Comparison of ENCODE assay signal across 25 mouse cellular contexts in genomic region chr14:46145584-46145983, GRCm38 (mm10).
DNase-seq lines count a peak whose midpoint lies in the region; ATAC-seq and TF ChIP-seq lines count a peak whose summit lies in the region.
"Had no signal": no experiment of that assay in that cellular context is flagged by ENCODE, and none has a peak within 500 bp of the region (broad histone marks: within the 10 kb centered on the region; RNA-seq: fewer than 3 reads in every experiment).

No protein-coding gene starts in this region.

- peak; percentile 51; the same call in 1 of the 2 replicates for ATAC-seq in forebrain, embryonic 13.5 days
- ATAC-seq in hindbrain, embryonic 15.5 days (ENCODE audit: low FRiP score, low read depth), result no peak; the same call in 1 of the 2 replicates
- ATAC-seq in hindbrain, embryonic 12.5 days (ENCODE audit: low FRiP score), result no peak
- no peak for ATAC-seq in midbrain, postnatal 0 days (ENCODE audit: low FRiP score)
- no peak for ATAC-seq in midbrain, embryonic 13.5 days
- ATAC-seq: inflammation-experienced regulatory T-cells, adult 6 months had no signal

- TF ChIP-seq CTCF in midbrain, postnatal 0 days (IDR thresholded peaks at IDR 0.05), result no peak

- no peak overlapping the region for H3K4me2 ChIP-seq in forebrain, embryonic 13.5 days
- peak overlapping the region; percentile 23; the same call in 1 of the 2 replicates for H3K4me2 ChIP-seq in hindbrain, embryonic 15.5 days
- H3K4me2 ChIP-seq in hindbrain, embryonic 12.5 days (replicated peaks), result no peak overlapping the region
- 0 out of 2 replicates have a peak overlapping the region, but pooled peaks have one; percentile 9 for H3K4me2 ChIP-seq in midbrain, postnatal 0 days (ENCODE audit: low read depth, low read length, poor library complexity, severe bottlenecking)
- H3K4me2 ChIP-seq in midbrain, embryonic 13.5 days (replicated peaks), result no peak overlapping the region
- H3K4me2 ChIP-seq: heart, embryonic 12.5 days; liver, embryonic 11.5 days had no signal

- no peaks in the 10 kb centered on the region for H3K9me3 ChIP-seq in forebrain, embryonic 13.5 days (replicated peaks)
- H3K9me3 ChIP-seq in forebrain, embryonic 10.5 days, result no peaks in the 10 kb centered on the region
- H3K9me3 ChIP-seq in hindbrain, embryonic 15.5 days, result no peaks in the 10 kb centered on the region
- no peaks in the 10 kb centered on the region for H3K9me3 ChIP-seq in hindbrain, embryonic 12.5 days (replicated peaks)
- no peaks in the 10 kb centered on the region for H3K9me3 ChIP-seq in midbrain, postnatal 0 days (ENCODE audit: low read length)
- no peaks in the 10 kb centered on the region for H3K9me3 ChIP-seq in midbrain, embryonic 13.5 days
- H3K9me3 ChIP-seq: heart, embryonic 12.5 days; megakaryocyte, embryonic 14.5 days had no signal

- H3K4me1 ChIP-seq in forebrain, embryonic 13.5 days, result no peaks in the 10 kb centered on the region; the same call in 1 of the 2 replicates
- peaks cover 17% of the 10 kb centered on the region for H3K4me1 ChIP-seq in forebrain, embryonic 10.5 days
- no peaks in the 10 kb centered on the region for H3K4me1 ChIP-seq in hindbrain, embryonic 15.5 days (replicated peaks)
- no peaks in the 10 kb centered on the region; the same call in 1 of the 2 replicates for H3K4me1 ChIP-seq in hindbrain, embryonic 12.5 days
- H3K4me1 ChIP-seq in midbrain, postnatal 0 days (ENCODE audit: insufficient read depth, low read length), result no peaks in the 10 kb centered on the region
- 0 out of 2 replicates have a peak, but pooled peaks cover 4% of the 10 kb centered on the region for H3K4me1 ChIP-seq in midbrain, embryonic 13.5 days (replicated peaks)
- H3K4me1 ChIP-seq: megakaryocyte, embryonic 14.5 days had no signal

- no peaks in the 10 kb centered on the region for H3K27me3 ChIP-seq in forebrain, embryonic 13.5 days
- no peaks in the 10 kb centered on the region for H3K27me3 ChIP-seq in forebrain, embryonic 10.5 days (ENCODE audit: poor library complexity, severe bottlenecking)
- H3K27me3 ChIP-seq in hindbrain, embryonic 15.5 days, result no peaks in the 10 kb centered on the region
- H3K27me3 ChIP-seq in hindbrain, embryonic 12.5 days, result no peaks in the 10 kb centered on the region
- no peaks in the 10 kb centered on the region for H3K27me3 ChIP-seq in midbrain, postnatal 0 days (ENCODE audit: insufficient read depth, low read length)
- no peaks in the 10 kb centered on the region for H3K27me3 ChIP-seq in midbrain, embryonic 13.5 days
- H3K27me3 ChIP-seq: megakaryocyte, embryonic 14.5 days; Patski had no signal

- H3K9ac ChIP-seq in forebrain, embryonic 13.5 days, result no peak overlapping the region
- H3K9ac ChIP-seq in hindbrain, embryonic 15.5 days, result no peak overlapping the region
- no peak overlapping the region for H3K9ac ChIP-seq in hindbrain, embryonic 12.5 days
- H3K9ac ChIP-seq in midbrain, postnatal 0 days (replicated peaks; ENCODE audit: low read length, poor library complexity, severe bottlenecking), result no peak overlapping the region
- no peak overlapping the region for H3K9ac ChIP-seq in midbrain, embryonic 13.5 days (replicated peaks)
- H3K9ac ChIP-seq: heart, embryonic 12.5 days had no signal

- 36% methylated on average over 7 of the region's 7 CpGs for WGBS in forebrain, embryonic 13.5 days
- WGBS in forebrain, embryonic 10.5 days, result 69% methylated on average over 7 of the region's 7 CpGs
- 22% methylated on average over 7 of the region's 7 CpGs for WGBS in hindbrain, embryonic 15.5 days
- WGBS in hindbrain, embryonic 12.5 days, result 39% methylated on average over 7 of the region's 7 CpGs
- WGBS in midbrain, postnatal 0 days, result 49% methylated on average over 7 of the region's 7 CpGs
- 47% methylated on average over 7 of the region's 7 CpGs for WGBS in midbrain, embryonic 13.5 days

- H3K36me3 ChIP-seq in forebrain, embryonic 13.5 days (ENCODE audit: poor library complexity, severe bottlenecking), result no peaks in the 10 kb centered on the region
- H3K36me3 ChIP-seq in forebrain, embryonic 10.5 days (replicated peaks), result no peaks in the 10 kb centered on the region
- H3K36me3 ChIP-seq in hindbrain, embryonic 15.5 days, result no peaks in the 10 kb centered on the region
- no peaks in the 10 kb centered on the region for H3K36me3 ChIP-seq in hindbrain, embryonic 12.5 days
- H3K36me3 ChIP-seq in midbrain, postnatal 0 days (ENCODE audit: insufficient read depth, low read length), result no peaks in the 10 kb centered on the region
- no peaks in the 10 kb centered on the region for H3K36me3 ChIP-seq in midbrain, embryonic 13.5 days
- H3K36me3 ChIP-seq: heart, embryonic 12.5 days had no signal

- no peak for DNase-seq in forebrain, embryonic 10.5 days (ENCODE audit: extremely low spot score, low spot score)
- DNase-seq in midbrain, postnatal 0 days (ENCODE audit: low spot score), result peak; percentile 22
- peak; percentile 19 for DNase-seq in layer of hippocampus, adult 9-11 months
- DNase-seq in thymus, adult 18-20 months, result no peak
- DNase-seq: adrenal gland, postnatal 10 days; cerebellum, adult 11-12 months; cerebellum, postnatal 14 days; embryo, embryonic 11 days; heart, postnatal 14 days; kidney, adult 2 months; kidney, postnatal 10 days; left cerebral cortex, postnatal 4 days; lung, adult 18-20 months; lung, postnatal 14 days; right cerebral cortex, postnatal 25 days; thymus, adult 2 months had no signal

- no peak overlapping the region for H3K4me3 ChIP-seq in forebrain, embryonic 13.5 days
- no peak overlapping the region for H3K4me3 ChIP-seq in forebrain, embryonic 10.5 days
- no peak overlapping the region for H3K4me3 ChIP-seq in hindbrain, embryonic 15.5 days
- no peak overlapping the region for H3K4me3 ChIP-seq in hindbrain, embryonic 12.5 days
- no peak overlapping the region for H3K4me3 ChIP-seq in midbrain, postnatal 0 days (ENCODE audit: low read depth, low read length)
- H3K4me3 ChIP-seq in midbrain, embryonic 13.5 days (replicated peaks), result no peak overlapping the region
- H3K4me3 ChIP-seq: heart, embryonic 12.5 days; megakaryocyte, embryonic 14.5 days had no signal

- no peak overlapping the region for H3K27ac ChIP-seq in forebrain, embryonic 13.5 days
- H3K27ac ChIP-seq in forebrain, embryonic 10.5 days, result no peak overlapping the region
- no peak overlapping the region for H3K27ac ChIP-seq in hindbrain, embryonic 15.5 days (replicated peaks)
- H3K27ac ChIP-seq in hindbrain, embryonic 12.5 days, result no peak overlapping the region
- H3K27ac ChIP-seq in midbrain, postnatal 0 days (ENCODE audit: low read depth, low read length), result no peak overlapping the region
- H3K27ac ChIP-seq in midbrain, embryonic 13.5 days, result no peak overlapping the region

Comparison
In these comparisons a context has a peak if more than half of its experiments do, and no peak if none do; other contexts are left out.
1. H3K4me2 ChIP-seq: peak in hindbrain, embryonic 15.5 days (single experiment) and midbrain, postnatal 0 days (single experiment); none in forebrain, embryonic 13.5 days (single experiment), hindbrain, embryonic 12.5 days (single experiment) and midbrain, embryonic 13.5 days (single experiment).
2. DNase-seq: peak in midbrain, postnatal 0 days (single experiment) and layer of hippocampus, adult 9-11 months (single experiment); none in forebrain, embryonic 10.5 days (single experiment) and thymus, adult 18-20 months (0 of 2).